Mouse (Mus musculus) testis, postnatal 10 days (tissue): ENCODE measurements around the gene 2810004N23Rik.
A peak's percentile ranks its signal among the peaks of the same experiment; 100 is the strongest.

Experiments used
- DNase-seq: peaks from one replicate; pipeline ENCODE4 v3.0.0; 2021; ENCODE audit warnings: low spot score

Gene 2810004N23Rik

DNA sequence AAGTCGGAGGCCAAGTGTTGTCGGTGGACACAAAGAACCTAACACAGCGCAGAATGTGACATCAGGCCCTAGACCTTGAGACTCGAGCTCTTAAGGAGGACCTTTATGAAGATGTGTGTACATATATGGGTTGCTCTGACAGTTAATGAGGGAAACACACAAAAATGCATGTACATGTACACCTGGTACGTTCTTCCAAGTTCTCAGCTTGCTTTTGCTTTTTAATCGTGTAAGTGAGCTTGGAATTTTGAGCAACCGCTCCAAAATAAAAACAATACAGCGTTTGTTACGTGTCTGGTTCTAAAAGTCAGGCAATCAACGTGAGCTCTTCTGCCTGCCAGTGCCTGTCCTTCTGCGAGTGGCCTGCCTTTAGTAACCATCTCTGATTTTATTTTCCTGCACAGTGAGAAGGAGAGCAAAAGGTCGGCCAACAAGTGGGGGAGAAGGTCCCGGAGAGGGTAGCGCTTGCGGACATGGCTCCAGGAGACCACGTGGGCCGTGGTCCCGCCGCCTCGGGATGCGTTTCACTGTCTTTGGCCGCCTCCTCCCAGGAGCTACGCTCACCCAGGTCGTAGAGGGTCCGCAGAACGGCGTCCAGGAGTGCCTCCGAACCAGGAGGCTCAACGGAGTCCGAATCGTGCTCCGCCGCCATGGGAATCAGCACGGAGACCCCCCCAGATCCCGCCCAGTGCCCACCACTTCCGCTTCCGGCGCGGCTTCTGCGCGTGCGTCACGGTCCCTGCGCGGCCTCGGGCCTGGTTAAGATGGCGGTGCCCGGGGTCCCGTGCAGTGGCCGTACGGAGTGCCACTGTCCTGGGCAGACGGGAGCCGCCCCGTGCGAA is at the start of gene 2810004N23Rik, which contains the start of gene Gnpat:
TSS of gene 2810004N23Rik (minus strand) at position 800 of the 842 bp plus-strand sequence.
TSS of gene Gnpat (plus strand) at position 713 of the 842 bp plus-strand sequence.
- peak; percentile 96 for DNase-seq

DNA sequence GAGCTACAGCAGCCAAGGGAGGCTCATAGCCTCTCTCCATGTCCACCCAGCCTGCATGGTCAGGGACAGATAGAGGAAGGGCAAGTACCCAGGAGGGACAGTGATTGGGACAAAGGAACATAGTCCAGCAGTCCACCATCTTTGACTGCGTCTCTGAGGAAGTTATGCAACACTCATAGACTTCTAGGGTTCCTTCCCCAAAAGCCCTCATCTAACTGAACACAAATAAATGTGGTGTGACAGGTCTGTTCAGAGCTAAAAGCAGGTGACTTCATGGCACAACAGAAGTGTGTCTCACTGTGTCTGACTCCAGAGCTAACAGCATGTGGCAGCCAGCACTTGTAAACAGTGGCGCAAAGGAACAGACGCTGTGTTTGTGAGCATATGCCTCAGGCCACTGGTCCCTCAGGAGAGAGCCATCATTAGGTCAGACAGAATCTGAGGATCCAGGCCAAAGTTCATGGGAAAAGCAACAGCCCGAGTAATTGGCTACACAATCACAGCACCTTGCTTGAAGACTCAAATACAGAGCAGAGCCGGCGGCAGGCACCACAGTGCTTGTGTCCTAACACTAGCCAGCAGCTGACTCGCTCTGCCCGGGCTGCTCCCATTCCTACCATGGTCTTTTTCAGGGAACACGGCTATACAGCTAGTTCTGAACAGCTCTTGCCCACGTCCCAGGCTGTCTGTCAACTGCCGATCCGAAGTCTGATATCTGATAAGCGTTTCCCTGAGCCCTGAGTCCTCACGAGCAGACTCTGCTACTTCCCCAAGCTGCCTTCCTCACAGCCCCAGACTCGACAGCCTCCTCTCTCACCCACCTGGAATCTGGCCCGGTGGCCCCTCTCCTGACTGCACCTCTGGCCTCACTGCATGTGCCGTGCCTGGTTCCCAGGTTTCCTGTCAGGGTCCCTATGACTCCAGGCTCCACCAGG is 49.3 kb upstream of the 2810004N23Rik start:
- DNase-seq = no peak

DNA sequence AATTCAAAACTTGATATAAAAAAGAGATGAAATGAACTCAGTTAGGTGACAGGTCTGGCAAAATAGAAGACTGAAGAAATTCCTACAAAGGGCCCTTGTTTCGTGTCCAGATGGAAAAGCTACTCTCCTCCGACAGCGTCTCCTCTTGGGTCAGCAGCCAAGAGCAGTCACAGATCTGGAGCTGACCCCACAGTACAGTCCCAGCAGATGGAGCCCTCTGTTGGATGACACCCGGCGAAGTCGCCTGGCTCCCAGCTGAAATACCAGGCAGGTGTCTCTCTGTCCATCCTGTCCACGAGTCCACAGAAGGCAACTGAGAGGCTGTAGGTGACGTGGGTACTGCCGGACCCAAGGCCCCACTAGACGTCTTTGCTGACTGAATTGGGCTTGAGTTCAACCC is 47.4 kb upstream of the 2810004N23Rik start:
- DNase-seq = no peak

DNA sequence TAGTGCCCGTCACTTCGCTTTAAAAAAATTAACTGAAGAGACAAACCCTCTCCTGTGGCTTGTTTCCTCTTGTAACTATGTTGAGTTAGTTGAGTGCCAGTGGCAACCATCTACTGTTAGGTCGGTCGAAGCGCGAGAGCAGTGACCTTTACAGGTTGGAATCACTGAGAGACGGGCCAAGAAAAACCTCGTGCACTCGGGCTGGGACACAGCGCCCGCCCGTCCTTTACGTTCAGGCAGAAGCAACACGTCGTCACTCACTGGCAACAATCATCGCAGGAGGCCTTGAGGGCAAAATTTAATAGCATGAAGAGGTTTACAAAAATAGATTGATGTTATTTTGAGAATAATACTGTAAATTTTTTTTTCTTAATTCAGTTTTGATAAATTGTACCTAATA is 47.0 kb upstream of the 2810004N23Rik start:
- DNase-seq = no peak

DNA sequence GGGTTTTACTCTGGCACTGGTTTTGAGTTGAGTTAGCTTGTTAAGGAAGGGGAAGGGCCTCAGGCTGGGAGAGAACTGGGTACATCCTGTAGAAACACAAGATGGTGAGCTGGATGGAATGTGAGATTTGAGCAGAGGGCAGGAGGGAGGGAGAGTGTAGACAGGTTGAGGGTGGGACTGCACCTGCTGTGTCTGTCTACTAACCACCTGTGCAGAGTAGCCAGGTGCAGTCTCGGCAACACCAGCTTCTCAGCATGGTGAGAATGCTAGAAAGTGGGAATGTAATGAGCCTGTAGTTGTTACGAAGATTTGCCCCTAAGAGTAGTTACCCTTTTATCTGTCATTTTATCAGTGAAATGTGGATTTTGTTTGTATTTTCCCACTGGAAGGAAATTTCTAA is 42.6 kb upstream of the 2810004N23Rik start:
- DNase-seq = no peak

DNA sequence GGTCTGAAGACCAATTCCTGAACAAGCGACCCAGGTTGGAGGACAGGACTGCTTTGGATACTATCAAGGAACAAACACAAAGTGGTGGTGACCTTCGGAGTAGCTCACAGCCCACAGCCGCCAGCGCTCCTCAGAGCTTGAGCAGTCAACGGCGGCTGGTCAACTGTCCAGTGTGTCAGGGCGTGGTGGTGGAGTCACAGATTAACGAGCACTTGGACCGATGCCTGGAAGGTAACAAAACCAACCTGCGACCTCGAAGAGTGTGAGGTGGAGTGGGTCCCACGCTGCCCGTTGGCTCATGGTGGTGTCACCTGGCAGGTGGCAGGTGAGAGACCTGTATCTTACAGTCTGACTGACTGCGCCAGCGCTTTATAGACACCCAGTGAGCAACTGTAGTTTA is 40.3 kb upstream of the 2810004N23Rik start:
- DNase-seq = no peak

DNA sequence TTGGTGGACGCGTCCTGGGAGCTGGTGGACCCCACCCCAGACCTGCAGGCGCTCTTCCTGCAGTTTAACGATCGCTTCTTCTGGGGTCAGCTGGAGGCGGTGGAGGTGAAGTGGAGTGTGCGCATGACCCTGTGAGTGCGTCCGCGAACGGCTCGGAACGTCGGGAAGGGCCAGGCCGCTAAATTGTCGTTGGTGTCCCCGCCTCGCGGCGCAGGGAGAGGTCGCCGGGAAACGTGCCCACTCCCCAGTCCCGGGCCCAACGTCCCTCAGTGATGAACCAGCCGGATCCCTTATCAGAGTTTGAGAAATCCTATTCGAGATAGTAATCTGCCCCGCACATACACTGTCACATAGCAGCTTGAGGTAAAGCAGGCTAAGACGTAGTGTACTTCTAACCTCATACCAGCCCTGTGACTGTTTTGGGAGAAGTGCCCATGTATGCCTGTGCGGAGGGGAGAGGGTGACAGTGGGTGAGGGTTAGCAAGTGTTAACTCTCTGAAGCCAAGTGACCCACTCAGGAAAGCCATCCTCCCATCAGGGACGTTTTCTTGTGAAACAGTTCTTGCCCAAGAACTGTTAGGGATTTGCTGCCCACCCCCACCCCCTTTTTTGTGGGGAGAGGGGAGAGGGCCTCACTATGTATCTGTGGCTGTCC is 35.5 kb upstream of the 2810004N23Rik start:
- peak; percentile 60 for DNase-seq

GRCm38 (mm10) chr8:124897386-124898250 is 34.7 kb upstream of the 2810004N23Rik start, which contains the start of the genes Exoc8 and Sprtn:
TSS of gene Exoc8 (minus strand) at chr8:124897705.
TSS of gene Sprtn (plus strand) at chr8:124897886.
- DNase-seq = peak; percentile 98

DNA sequence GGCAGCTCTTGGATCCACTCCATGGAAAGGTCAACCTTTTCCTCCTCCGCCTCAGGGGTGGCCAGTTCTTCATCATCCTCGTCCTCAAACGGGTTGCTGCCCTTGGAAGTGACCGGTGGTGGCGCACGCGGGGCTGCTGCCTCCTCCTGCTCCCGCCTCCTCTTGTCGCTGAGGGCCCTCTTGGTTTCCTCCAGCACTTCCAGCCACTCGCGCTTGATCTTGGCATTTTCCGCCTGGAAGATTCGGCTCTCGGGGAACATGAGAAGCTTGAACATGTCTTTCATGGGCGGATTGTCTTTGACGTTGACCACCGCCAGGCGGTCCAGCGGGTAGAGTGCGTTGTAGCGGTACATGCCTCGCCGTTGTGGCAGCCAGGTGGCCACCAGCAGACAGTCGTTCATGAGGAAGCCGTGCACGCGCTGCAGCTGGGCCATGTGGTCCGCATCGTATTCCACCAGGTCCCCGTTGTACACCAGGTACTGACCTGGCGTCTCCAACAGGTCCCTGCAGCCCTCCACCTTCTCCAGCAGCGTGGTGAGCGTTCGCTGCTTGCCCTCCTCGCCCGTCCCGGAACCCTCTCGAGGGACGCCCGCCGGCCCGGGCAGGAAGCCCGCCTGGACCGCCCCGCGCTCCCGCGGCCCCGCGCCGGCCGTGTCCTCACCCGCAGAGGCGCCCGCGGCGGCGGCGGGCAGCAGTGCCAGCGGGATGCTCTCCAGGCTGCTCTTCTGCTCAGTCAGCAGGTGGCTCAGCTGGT is 33.9 kb upstream of the 2810004N23Rik start:
- peak; percentile 82 for DNase-seq

DNA sequence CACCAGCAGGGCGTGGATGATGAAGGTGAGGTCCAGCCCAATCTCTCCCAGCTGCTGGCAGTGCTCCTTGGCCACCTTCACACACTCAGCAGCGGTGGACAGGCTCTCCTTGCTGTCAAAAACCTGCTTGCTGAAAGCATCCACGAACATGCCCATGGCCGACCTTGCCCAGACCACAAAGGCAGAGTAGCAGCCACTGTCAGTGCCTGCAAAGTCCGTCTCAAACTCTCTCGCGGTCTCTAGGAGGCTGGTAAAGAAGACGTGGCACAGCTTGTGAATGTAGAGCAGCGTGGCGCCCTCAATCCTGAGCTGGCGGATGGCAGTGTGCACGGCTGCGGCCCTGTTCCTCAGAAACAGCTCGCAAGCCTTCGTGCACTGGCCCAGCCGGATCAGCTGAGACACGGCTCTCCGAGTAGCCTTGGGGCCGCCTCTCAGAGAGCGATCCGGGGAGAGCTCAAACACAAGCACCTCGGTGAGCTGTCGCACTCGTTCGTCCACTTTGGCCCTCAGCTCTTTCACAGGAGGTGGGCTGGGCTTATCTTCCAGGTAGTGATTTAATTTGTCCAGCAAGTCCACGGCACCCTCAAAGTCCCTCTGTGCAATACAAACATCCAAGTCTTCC is 33.2 kb upstream of the 2810004N23Rik start:
- DNase-seq = no peak

DNA sequence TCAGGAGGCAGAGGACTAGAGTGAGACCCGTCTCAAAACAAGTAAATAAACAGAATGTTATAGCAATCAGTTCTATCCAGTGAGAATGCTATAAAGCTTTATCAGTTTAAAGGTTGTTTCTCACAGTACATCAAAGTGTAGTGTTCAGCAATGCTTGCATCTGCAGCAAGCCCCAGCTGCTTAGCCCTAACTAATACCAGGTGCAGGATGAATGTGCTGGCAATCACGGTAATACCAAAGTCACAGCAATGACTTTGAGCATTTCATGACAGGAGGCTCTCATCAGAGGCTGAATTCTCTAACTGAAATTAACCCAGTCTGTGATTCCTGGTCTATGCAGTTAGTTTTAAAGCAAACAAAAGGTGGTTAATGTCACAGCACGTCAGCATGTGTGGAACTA is 29.7 kb upstream of the 2810004N23Rik start:
- no peak for DNase-seq

GRCm38 (mm10) chr8:124888385-124888784 is 25.5 kb upstream of the 2810004N23Rik start:
- DNase-seq = no peak

DNA sequence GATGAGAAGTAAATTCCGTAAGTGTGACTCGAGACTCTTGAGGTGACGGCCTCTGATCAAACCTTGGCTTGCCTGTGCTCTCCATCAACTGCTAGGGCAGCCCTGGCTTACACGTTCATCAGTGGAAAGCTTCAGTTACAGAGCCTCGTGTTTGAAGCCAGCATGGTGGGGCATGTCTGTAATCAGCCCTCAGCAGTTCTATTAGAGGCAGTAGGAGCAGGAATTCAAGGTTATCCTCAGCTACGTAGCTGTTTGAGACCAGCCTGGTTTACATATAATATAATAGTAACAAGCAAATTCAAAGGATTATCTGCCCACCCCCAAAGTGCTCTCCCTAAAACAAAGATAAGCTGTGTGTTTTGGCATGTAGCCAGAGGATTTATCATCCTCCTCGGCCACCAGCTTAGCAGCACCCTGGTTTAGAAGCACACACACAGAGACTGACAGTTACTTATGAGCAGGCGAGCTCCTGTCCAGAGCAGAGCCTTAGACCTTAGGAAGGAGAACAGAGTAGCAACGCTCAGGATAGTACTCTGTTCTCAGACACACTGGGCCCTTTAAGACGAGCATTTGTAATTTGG is 16.1 kb upstream of the 2810004N23Rik start:
- DNase-seq = no peak

DNA sequence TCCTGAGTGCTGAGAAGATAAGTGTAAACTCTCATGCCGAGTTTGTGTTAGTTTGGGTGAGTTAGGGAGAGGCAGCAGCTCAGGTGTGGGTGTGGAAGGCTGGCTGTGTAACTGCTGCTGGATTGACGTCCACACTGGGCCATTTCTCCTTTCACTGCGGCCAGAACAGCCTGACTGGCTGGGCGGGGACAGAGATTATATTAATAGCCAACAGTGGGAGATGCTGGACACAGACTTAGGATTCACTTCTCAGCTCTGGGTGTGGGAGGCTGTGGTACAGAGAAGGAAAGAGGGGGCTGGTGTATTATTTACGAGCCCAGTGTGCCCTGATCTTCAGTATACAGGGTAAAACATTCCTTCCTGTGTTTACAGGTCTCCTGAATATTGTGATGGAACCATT is 15.2 kb upstream of the 2810004N23Rik start:
- no peak for DNase-seq

DNA sequence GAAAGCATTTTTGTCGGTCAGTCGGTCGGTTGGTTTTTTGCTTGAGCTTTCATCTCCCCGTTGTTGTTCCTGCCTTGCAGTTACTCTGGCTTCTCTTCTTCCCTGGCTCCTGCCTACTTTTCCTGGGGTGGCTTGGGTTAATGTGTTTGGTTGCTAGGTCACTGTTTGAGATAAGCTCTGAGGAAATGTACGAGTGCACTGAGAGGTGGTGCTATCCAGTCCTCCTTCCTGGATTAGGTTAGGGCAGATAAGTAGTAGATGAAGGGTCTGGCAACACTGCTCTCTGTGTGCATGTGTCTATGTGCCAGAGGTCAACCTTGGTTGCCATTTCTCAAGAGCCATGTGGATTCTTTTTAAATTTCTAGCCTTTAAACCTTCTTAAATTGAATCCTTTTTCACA is 9.8 kb upstream of the 2810004N23Rik start:
- DNase-seq = no peak

GRCm38 (mm10) chr8:124872081-124872480 is 9.2 kb upstream of the 2810004N23Rik start:
- no peak for DNase-seq

GRCm38 (mm10) chr8:124871474-124871873 is 8.6 kb upstream of the 2810004N23Rik start:
- no peak for DNase-seq

DNA sequence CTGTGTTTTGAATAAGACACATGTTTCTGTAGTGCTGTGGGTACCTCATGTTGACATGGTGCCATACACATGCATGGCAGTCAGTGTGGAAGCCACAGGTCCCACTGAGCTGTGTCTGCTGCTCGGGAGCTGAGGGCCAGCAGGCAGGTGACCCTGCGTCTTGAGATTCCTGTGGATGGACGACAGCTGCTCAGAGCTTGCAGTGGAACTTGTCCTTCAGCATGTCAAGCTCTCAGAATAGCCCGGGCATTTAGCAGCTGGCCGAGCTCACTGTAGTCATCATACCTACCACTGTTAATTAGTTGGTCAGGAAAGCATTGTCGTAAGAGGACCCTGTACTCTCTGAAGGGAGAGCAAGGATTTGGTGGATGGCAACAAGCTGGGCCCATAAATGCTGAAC is 6.8 kb upstream of the 2810004N23Rik start:
- no peak for DNase-seq

DNA sequence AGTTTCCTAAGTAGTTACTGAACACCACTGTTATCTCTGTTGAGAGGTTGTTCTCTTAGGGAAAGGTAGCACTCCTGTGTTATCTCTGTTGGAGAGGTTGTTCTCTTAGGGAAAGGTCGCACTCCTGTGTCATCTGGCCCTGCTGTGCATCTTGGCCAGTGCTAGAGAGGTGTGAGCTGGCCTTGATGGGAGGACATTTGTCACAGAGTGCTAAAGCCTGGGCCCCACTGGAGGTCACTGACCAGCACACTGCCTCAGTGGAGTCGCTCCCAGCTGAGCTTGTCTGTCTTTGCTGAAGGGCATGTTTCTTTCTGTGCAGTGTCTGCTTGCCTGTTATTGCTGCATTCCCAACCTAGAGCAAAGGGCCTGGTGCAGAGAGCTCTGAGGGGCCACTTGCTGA is 4.2 kb upstream of the 2810004N23Rik start:
- no peak for DNase-seq

- DNase-seq = no peak
These were observed 3.7 kb upstream of the 2810004N23Rik start for GRCm38 (mm10) chr8:124866669-124867068.
